ENCODE assay signal across 20 mouse cellular contexts in genomic region chr11:115104769-115105563, GRCm38 (mm10). TPM values are rescaled to one million over a fixed set of nuclear protein-coding genes. Genes with fewer than 3 reads are reported as not detected.
"Had no signal": no experiment of that assay in that cellular context is flagged by ENCODE, and none has a peak within 500 bp of the region (broad histone marks: within the 10 kb centered on the region; RNA-seq: fewer than 3 reads in every experiment).

No protein-coding gene starts in this region.

- H3K36me3 ChIP-seq: kidney, embryonic 15.5 days; limb, embryonic 15.5 days; liver, embryonic 13.5 days; lung, embryonic 15.5 days; midbrain, embryonic 12.5 days; neural tube, embryonic 12.5 days; stomach, embryonic 15.5 days had no signal

- H3K4me1 ChIP-seq: liver, embryonic 13.5 days; stomach, embryonic 15.5 days had no signal

- H3K9me3 ChIP-seq: kidney, embryonic 15.5 days; limb, embryonic 15.5 days; liver, embryonic 13.5 days; lung, embryonic 15.5 days; midbrain, embryonic 12.5 days; neural tube, embryonic 12.5 days; stomach, embryonic 15.5 days had no signal

- H3K27me3 ChIP-seq: kidney, embryonic 15.5 days; limb, embryonic 15.5 days; liver, embryonic 13.5 days; lung, embryonic 15.5 days; neural tube, embryonic 12.5 days; stomach, embryonic 15.5 days had no signal

- H3K27ac ChIP-seq: kidney, embryonic 15.5 days; left cerebral cortex, adult 2 months; liver, embryonic 13.5 days; lung, embryonic 15.5 days; midbrain, embryonic 12.5 days; neural tube, embryonic 12.5 days; stomach, embryonic 15.5 days had no signal

- ATAC-seq: intestine, embryonic 16.5 days; liver, postnatal 0 days had no signal

- DNase-seq: kidney, adult 2 months; kidney, postnatal 14 days; liver, embryonic 13.5 days; liver, postnatal 0 days; right cerebral cortex, postnatal 14 days; thymus, adult 2 months; thymus, postnatal 36 days had no signal

- H3K4me2 ChIP-seq: kidney, embryonic 15.5 days; limb, embryonic 15.5 days; liver, embryonic 13.5 days; lung, embryonic 15.5 days; midbrain, embryonic 12.5 days; neural tube, embryonic 12.5 days; stomach, embryonic 15.5 days had no signal

- H3K9ac ChIP-seq: kidney, embryonic 15.5 days; limb, embryonic 15.5 days; liver, embryonic 13.5 days; liver, postnatal 0 days; lung, embryonic 15.5 days; midbrain, embryonic 12.5 days; neural tube, embryonic 12.5 days; stomach, embryonic 15.5 days had no signal

- H3K4me3 ChIP-seq: kidney, embryonic 15.5 days; left cerebral cortex, adult 2 months; limb, embryonic 15.5 days; liver, embryonic 13.5 days; lung, embryonic 15.5 days; megakaryocyte, embryonic 14.5 days; midbrain, embryonic 12.5 days; neural tube, embryonic 12.5 days; stomach, embryonic 15.5 days had no signal

RNA-seq across cellular contexts. Expression of gene Rab37, which starts 13.7 kb away (rescaled TPM):
- polyA plus RNA-seq: testis, adult 2 months had no signal

RNA-seq across cellular contexts. Expression of gene Cd300lf, which starts 28.8 kb away (rescaled TPM):
- polyA plus RNA-seq: neural tube, embryonic 12.5 days had no signal

RNA-seq across cellular contexts. Expression of gene Cd300e, which starts 43.0 kb away (rescaled TPM):
- total RNA-seq: layer of hippocampus, postnatal 25 days; left cerebral cortex, postnatal 14 days had no signal
- polyA plus RNA-seq: kidney, embryonic 15.5 days; limb, embryonic 11.5 days; midbrain, embryonic 12.5 days; neural tube, embryonic 12.5 days; testis, adult 2 months had no signal

RNA-seq across cellular contexts. Expression of gene Cd300ld3, which starts 56.8 kb away (rescaled TPM):
- total RNA-seq: left cerebral cortex, postnatal 14 days had no signal
- polyA plus RNA-seq: intestine, embryonic 16.5 days; kidney, embryonic 15.5 days; limb, embryonic 11.5 days; limb, embryonic 15.5 days; liver, embryonic 13.5 days; liver, postnatal 0 days; lung, embryonic 15.5 days; midbrain, embryonic 12.5 days; neural tube, embryonic 12.5 days; stomach, embryonic 15.5 days had no signal
